Mouse (Mus musculus) lung, postnatal 0 days (tissue): ENCODE data around the gene Ralgapa2.

Experiments used
- CTCF ChIP-seq: IDR thresholded peaks from 2 replicates; pipeline ENCODE4 v1.5.1; 2016; ENCODE audit warnings: antibody characterized with exemption, mild to moderate bottlenecking
- EP300 ChIP-seq: IDR thresholded peaks from 2 replicates; pipeline ENCODE4 v1.6.1; 2016; ENCODE audit warnings: antibody characterized with exemption, mild to moderate bottlenecking, control low read depth

- TF ChIP-seq EP300, result no peak
- no peak for TF ChIP-seq CTCF
Observed at GRCm38 (mm10) chr2:146516894-146517293, 4.8 kb upstream of the Ralgapa2 start.
